8 mouse cellular contexts compared by ENCODE assay signal in the genomic region with DNA sequence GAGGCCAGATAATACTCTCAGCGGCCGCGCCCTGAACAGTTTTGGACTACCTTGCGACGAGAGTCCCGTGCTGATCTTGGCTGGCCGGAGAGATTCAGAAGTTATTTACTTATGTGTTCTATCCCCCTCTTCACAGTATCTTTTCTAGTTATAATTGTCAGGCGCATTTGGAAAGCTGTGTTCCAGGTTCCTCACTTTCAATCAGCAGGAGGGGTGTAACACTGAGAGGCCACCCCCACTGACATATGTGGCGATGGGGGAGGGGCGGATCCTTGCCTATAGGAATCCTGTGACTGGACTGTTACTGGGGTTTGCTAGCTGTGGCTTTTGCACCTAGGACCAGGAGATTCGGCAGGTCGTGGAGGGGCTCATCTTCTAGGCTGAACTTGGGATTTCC. TPM values are rescaled to one million over a fixed set of nuclear protein-coding genes. Genes with fewer than 3 reads are reported as not detected.
DNase-seq lines count a peak whose midpoint lies in the region; ATAC-seq lines count a peak whose summit lies in the region.

No protein-coding gene starts in this region.

- no peaks in the 10 kb centered on the region for H3K9me3 ChIP-seq in forebrain, embryonic 11.5 days (ENCODE audit: control insufficient read depth, low read length)
- H3K9me3 ChIP-seq in intestine, embryonic 14.5 days (ENCODE audit: control insufficient read depth, low read length) = no peaks in the 10 kb centered on the region
- H3K9me3 ChIP-seq in liver, embryonic 16.5 days (replicated peaks; ENCODE audit: control insufficient read depth, low read length) = peaks cover 3% of the 10 kb centered on the region

- H3K4me3 ChIP-seq in forebrain, embryonic 11.5 days (ENCODE audit: low read depth, low read length) = peak overlapping the region; percentile 92
- H3K4me3 ChIP-seq in intestine, embryonic 14.5 days (ENCODE audit: low read depth, low read length) = peak overlapping the region; percentile 94
- peak overlapping the region; percentile 82 for H3K4me3 ChIP-seq in liver, embryonic 16.5 days (ENCODE audit: low read depth, low read length)

- DNase-seq in heart, adult 11 months = peak; percentile 93
- DNase-seq in heart, postnatal 25 days (ENCODE audit: low spot score) = no peak
- DNase-seq in adipocyte (ENCODE audit: low spot score) = peak; percentile 43
- DNase-seq in forebrain, embryonic 11.5 days (ENCODE audit: low spot score) = peak; percentile 76
- DNase-seq in intestine, embryonic 14.5 days (ENCODE audit: low spot score) = peak; percentile 77
- peak; percentile 65 to 71 for DNase-seq in right cerebral cortex, postnatal 10 days (ENCODE audit: low spot score in 2 of 2)

- peak overlapping the region; percentile 89; the same call in 1 of the 2 replicates for H3K27ac ChIP-seq in forebrain, embryonic 11.5 days (ENCODE audit: low read depth, low read length)
- peak overlapping the region; percentile 91 for H3K27ac ChIP-seq in intestine, embryonic 14.5 days (ENCODE audit: low read depth)
- peak overlapping the region; percentile 74; the same call in 1 of the 2 replicates for H3K27ac ChIP-seq in liver, embryonic 16.5 days (ENCODE audit: low read length)

- H3K27me3 ChIP-seq in forebrain, embryonic 11.5 days (ENCODE audit: control insufficient read depth, insufficient read depth, low read length) = no peaks in the 10 kb centered on the region
- H3K27me3 ChIP-seq in intestine, embryonic 14.5 days (replicated peaks; ENCODE audit: control insufficient read depth, insufficient read depth, low read length) = no peaks in the 10 kb centered on the region
- no peaks in the 10 kb centered on the region for H3K27me3 ChIP-seq in liver, embryonic 16.5 days (ENCODE audit: control insufficient read depth, insufficient read depth, low read depth, low read length)

- H3K36me3 ChIP-seq in forebrain, embryonic 11.5 days (ENCODE audit: control insufficient read depth, insufficient read depth, low read length) = no peaks in the 10 kb centered on the region
- no peaks in the 10 kb centered on the region for H3K36me3 ChIP-seq in intestine, embryonic 14.5 days (ENCODE audit: control insufficient read depth, insufficient read depth, low read length)
- H3K36me3 ChIP-seq in liver, embryonic 16.5 days (ENCODE audit: control insufficient read depth, insufficient read depth) = no peaks in the 10 kb centered on the region

- no peak for ATAC-seq in forebrain, embryonic 11.5 days (replicated peaks; ENCODE audit: low FRiP score)
- no peak for ATAC-seq in intestine, embryonic 14.5 days (replicated peaks; ENCODE audit: low FRiP score, low TSS enrichment, low read depth)
- no peak for ATAC-seq in liver, embryonic 16.5 days (ENCODE audit: low read depth)
- ATAC-seq in activated CD4-positive, CD25-positive, alpha-beta regulatory T cell, adult 4 months = no peak

- 4% methylated on average over 12 of the region's 12 CpGs for WGBS in forebrain, embryonic 11.5 days
- WGBS in intestine, embryonic 14.5 days = under 1% methylated on average over 12 of the region's 12 CpGs
- 3% methylated on average over 12 of the region's 12 CpGs for WGBS in liver, embryonic 16.5 days (ENCODE audit: insufficient replicate concordance)

- H3K4me1 ChIP-seq in forebrain, embryonic 11.5 days (replicated peaks; ENCODE audit: control insufficient read depth, insufficient read depth, low read length) = peaks cover 11% of the 10 kb centered on the region
- peaks cover 39% of the 10 kb centered on the region for H3K4me1 ChIP-seq in intestine, embryonic 14.5 days (replicated peaks; ENCODE audit: control insufficient read depth, insufficient read depth, low read length)
- H3K4me1 ChIP-seq in liver, embryonic 16.5 days (ENCODE audit: control insufficient read depth, low read depth, low read length) = peaks cover 55% of the 10 kb centered on the region

- intact Hi-C loops in heart, postnatal 25 days (cut with DNase I) = no loop called here

- H3K4me2 ChIP-seq in forebrain, embryonic 11.5 days (ENCODE audit: low read depth, low read length, severe bottlenecking) = peak overlapping the region; percentile 63
- H3K4me2 ChIP-seq in intestine, embryonic 14.5 days (ENCODE audit: low read length) = peak overlapping the region; percentile 76
- peak overlapping the region; percentile 96 for H3K4me2 ChIP-seq in liver, embryonic 16.5 days (ENCODE audit: low read depth, low read length)

- H3K9ac ChIP-seq in forebrain, embryonic 11.5 days (ENCODE audit: low read length) = peak overlapping the region; percentile 91
- H3K9ac ChIP-seq in intestine, embryonic 14.5 days (ENCODE audit: low read length) = peak overlapping the region; percentile 95
- peak overlapping the region; percentile 84 for H3K9ac ChIP-seq in liver, embryonic 16.5 days (ENCODE audit: low read depth, low read length)

RNA-seq across cellular contexts. Expression of a gene that starts 1.1 kb away (rescaled TPM):
- total RNA-seq in heart, postnatal 25 days (2021) = 1 to 10 TPM; 2.0 to 2.2 TPM
- 10.7 and 11.3 TPM in 2 replicates for polyA plus RNA-seq in forebrain, embryonic 11.5 days (2014; fragmentation: Nextera tagmentation; extraction: Ambion mirVana)
- polyA plus RNA-seq in intestine, embryonic 14.5 days (2014; fragmentation: Nextera tagmentation; extraction: Ambion mirVana) = 5.0 and 5.3 TPM in 2 replicates
- polyA plus RNA-seq in liver, embryonic 16.5 days (2015; fragmentation: Nextera tagmentation; extraction: Ambion mirVana) = 3.0 and 3.4 TPM in 2 replicates
- polyA plus RNA-seq in activated CD4-positive, CD25-positive, alpha-beta regulatory T cell, adult 4 months (2017; shearing (Covaris generic)) = 1 to 10 TPM in 1 of 2 experiments, under 1 TPM in 1; 0.83 to 1.1 TPM

RNA-seq across cellular contexts. Expression of a gene that starts 26.1 kb away (rescaled TPM):
- under 1 TPM; 0.08 to 0.14 TPM for total RNA-seq in heart, postnatal 25 days (2021)
- 1.6 and 1.9 TPM in 2 replicates for polyA plus RNA-seq in forebrain, embryonic 11.5 days (2014; fragmentation: Nextera tagmentation; extraction: Ambion mirVana)
- polyA plus RNA-seq in intestine, embryonic 14.5 days (2014; fragmentation: Nextera tagmentation; extraction: Ambion mirVana) = 0.50 and 0.60 TPM in 2 replicates
- polyA plus RNA-seq in liver, embryonic 16.5 days (2015; fragmentation: Nextera tagmentation; extraction: Ambion mirVana) = 0.04 and 0.05 TPM in 2 replicates
- polyA plus RNA-seq in activated CD4-positive, CD25-positive, alpha-beta regulatory T cell, adult 4 months (2017; shearing (Covaris generic)) = not detected

RNA-seq across cellular contexts. Expression of a gene that starts 32.0 kb away (rescaled TPM):
- total RNA-seq in heart, postnatal 25 days (2021) = 100 to 1,000 TPM; 102 to 113 TPM
- polyA plus RNA-seq in forebrain, embryonic 11.5 days (2014; fragmentation: Nextera tagmentation; extraction: Ambion mirVana) = 379 and 399 TPM in 2 replicates
- 341 and 345 TPM in 2 replicates for polyA plus RNA-seq in intestine, embryonic 14.5 days (2014; fragmentation: Nextera tagmentation; extraction: Ambion mirVana)
- 164 and 179 TPM in 2 replicates for polyA plus RNA-seq in liver, embryonic 16.5 days (2015; fragmentation: Nextera tagmentation; extraction: Ambion mirVana)
- 100 to 1,000 TPM; 300 to 366 TPM for polyA plus RNA-seq in activated CD4-positive, CD25-positive, alpha-beta regulatory T cell, adult 4 months (2017; shearing (Covaris generic))

RNA-seq across cellular contexts. Expression of a gene that starts 41.4 kb away (rescaled TPM):
- total RNA-seq in heart, postnatal 25 days (2021) = 1 to 10 TPM; 2.0 to 2.7 TPM
- 7.7 and 10.5 TPM in 2 replicates for polyA plus RNA-seq in forebrain, embryonic 11.5 days (2014; fragmentation: Nextera tagmentation; extraction: Ambion mirVana)
- polyA plus RNA-seq in intestine, embryonic 14.5 days (2014; fragmentation: Nextera tagmentation; extraction: Ambion mirVana) = 9.0 and 10.8 TPM in 2 replicates
- polyA plus RNA-seq in liver, embryonic 16.5 days (2015; fragmentation: Nextera tagmentation; extraction: Ambion mirVana) = 2.9 and 4.0 TPM in 2 replicates
- polyA plus RNA-seq in activated CD4-positive, CD25-positive, alpha-beta regulatory T cell, adult 4 months (2017; shearing (Covaris generic)) = 10 to 100 TPM; 30.6 to 32.6 TPM
